Mouse (Mus musculus) right cerebral cortex, postnatal 36 days (tissue): ENCODE results near the gene Tnfrsf14.
A peak's percentile ranks its signal among the peaks of the same experiment; 100 is the strongest.

ENCODE experiments used
- DNase-seq, 2 experiments: peaks; one replicate each; pipeline ENCODE4 v3.0.0; 2022; ENCODE audit warnings: low spot score in 2 of 2, mixed read lengths in 1 of 2

The Tnfrsf14 gene

GRCm38 (mm10) chr4:154916662-154917061, 11.7 kb downstream of the Tnfrsf14 start:
- DNase-seq = no peak

DNA sequence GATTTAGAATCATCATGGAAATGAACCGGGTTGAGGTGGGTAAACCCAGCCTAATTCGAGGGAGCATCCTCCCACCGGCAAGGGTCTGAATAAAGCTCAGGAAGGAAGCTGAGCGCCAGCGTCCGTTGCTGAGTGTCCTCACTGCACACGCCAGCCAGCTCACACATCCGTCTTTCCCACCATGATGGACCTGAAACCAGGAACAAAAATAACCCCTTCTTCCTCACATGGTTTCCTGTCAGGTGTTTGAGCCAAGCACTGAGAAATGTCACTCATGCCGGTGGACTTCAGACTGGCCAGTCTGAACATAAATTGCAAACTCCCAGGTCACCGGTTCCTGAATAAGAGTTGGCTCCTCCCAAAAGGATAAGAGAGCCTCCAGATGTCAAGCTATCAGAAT, 13.1 kb downstream of the Tnfrsf14 start:
- no peak for DNase-seq

GRCm38 (mm10) chr4:154914707-154915106, 13.7 kb downstream of the Tnfrsf14 start:
- no peak for DNase-seq

DNA sequence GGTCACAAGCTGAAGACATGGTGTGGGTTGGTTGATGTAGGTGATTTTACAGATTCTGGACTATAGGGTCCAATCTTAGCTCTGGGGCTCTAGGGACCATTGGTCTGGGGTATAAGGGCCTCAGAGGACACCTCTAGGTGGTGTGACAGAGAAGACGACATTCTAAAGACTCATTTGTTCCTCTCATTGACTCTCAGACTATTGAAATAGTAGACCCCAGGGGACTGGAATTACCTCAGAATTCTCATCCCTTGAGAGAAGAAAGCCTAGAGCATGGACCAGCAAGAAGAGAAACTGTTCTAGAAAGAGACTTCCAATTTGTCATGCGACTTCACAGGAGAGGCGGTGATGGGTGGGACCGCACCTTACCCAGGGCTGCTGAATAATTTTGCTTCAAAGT, 14.1 kb downstream of the Tnfrsf14 start:
- no peak for DNase-seq

DNA sequence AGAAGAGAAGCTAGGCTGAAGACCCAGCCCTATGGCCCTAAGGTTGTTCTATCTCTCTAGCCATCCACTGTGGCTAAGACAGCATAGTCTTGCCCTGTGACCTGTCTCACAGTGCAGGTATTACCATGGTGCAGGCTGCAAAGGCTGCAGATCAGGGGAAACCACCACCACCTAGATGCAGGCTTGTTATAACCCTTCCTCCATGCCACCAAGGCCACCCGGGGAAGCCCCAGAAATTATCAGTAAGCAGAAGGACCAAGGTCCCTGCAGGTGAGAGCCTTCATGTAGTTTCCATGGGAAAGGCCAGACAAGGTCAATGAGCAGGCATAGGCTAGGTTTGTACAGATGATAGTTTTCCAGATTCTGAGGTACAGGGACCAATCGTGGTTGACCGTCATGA, 14.5 kb downstream of the Tnfrsf14 start:
- no peak for DNase-seq

GRCm38 (mm10) chr4:154911644-154912043, 16.7 kb downstream of the Tnfrsf14 start:
- DNase-seq = no peak

GRCm38 (mm10) chr4:154910606-154911522, 17.5 kb downstream of the Tnfrsf14 start:
- no peak for DNase-seq

GRCm38 (mm10) chr4:154908490-154908889, 19.9 kb downstream of the Tnfrsf14 start:
- DNase-seq = no peak

GRCm38 (mm10) chr4:154907833-154908232, 20.5 kb downstream of the Tnfrsf14 start:
- peak in 1 of 2 experiments; percentile 30 for DNase-seq

- DNase-seq = peak; percentile 86 to 90
These were observed 23.9 kb downstream of the Tnfrsf14 start for GRCm38 (mm10) chr4:154904185-154905071.

DNA sequence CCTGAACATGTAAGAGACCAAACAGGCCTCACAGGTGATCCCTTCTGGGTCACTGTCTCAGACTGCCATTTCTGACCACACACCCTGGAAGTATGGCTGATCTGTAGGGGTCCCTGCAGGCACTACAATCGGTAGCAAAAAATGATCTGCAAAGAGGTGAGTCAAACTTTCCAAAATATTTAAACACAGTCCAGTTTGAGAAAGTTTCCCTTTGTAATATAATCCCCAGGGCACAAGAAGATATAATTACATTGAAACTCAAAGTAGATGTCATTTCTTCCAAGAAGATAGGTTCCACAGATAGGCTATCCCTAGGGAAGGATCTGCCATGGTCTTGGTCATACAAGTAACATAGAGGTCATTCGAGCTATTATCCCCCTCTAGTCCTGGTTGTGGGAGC, 26.0 kb downstream of the Tnfrsf14 start:
- no peak for DNase-seq

- DNase-seq = peak; percentile 76 to 81
These were observed 29.6 kb downstream of the Tnfrsf14 start, which contains the start of gene Fam213b for GRCm38 (mm10) chr4:154898506-154899446. Fam213b (minus strand) TSS chr4:154899135.

- no peak for DNase-seq
These were observed 30.5 kb downstream of the Tnfrsf14 start for GRCm38 (mm10) chr4:154897676-154898465.

- no peak for DNase-seq
These were observed 32.8 kb downstream of the Tnfrsf14 start for GRCm38 (mm10) chr4:154895549-154895948.

- DNase-seq = no peak
These were observed 37.5 kb downstream of the Tnfrsf14 start for GRCm38 (mm10) chr4:154890887-154891286.

DNA sequence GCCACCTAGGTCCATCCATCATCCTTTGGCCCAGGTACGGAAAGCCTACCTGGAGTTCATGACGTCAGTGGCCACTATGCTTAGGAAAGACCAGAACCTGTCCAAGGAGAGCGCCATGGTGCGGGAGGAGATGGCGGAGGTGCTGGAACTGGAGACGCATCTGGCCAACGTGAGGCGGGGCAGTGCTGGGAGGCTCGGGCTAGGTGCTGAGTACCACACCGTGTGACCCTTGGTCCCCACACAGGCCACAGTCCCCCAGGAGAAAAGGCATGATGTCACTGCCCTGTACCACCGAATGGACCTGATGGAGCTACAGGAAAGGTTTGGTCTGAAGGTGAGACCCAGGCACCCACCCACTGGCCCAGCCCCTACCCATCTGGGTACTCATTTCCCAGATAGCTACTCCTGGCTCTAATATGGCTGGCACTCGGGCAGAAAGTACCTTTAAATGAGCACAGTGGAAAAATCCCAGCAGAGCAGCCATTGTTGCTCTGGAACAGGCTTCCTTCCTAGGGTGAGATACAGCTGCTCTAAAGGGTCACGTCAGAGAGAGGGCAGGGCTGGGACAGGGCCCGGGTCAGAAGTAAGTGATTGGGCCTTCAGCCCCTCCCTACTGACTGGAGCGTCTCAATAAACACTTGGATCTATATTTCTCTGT, 40.6 kb downstream of the Tnfrsf14 start:
- no peak for DNase-seq

GRCm38 (mm10) chr4:154886876-154887592, 41.3 kb downstream of the Tnfrsf14 start:
- DNase-seq = no peak

DNA sequence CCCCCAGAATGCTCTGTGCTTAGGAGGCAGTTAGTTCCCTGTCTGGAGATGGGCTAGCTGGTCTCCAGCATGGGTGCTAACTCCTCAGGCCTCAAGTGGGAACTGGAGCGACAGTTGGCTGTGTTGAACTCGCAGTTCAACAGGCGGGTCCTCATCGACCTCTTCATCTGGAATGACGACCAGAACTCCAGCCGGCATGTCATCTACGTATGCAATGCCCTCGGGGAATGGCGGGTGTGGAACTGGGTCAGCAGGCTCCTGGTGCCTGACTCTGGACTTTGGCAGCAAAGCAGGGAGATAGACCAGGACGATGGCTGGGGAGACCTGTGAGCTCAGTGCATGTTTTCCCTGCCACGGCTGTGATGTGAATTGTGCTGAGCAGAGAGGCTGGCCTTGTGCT, 42.9 kb downstream of the Tnfrsf14 start:
- DNase-seq = no peak

GRCm38 (mm10) chr4:154882014-154882659, 46.2 kb downstream of the Tnfrsf14 start:
- DNase-seq = no peak
